Mouse (Mus musculus): Measurements from ENCODE around the gene Ebf1.

- TF ChIP-seq CTCF (IDR thresholded peaks at IDR 0.05; ENCODE audit: control insufficient read depth, insufficient read depth, insufficient replicate concordance, low read depth, low read length) = no peak
- TF ChIP-seq POLR2A (IDR thresholded peaks at IDR 0.05; ENCODE audit: control insufficient read depth, low read depth, low read length) = no peak
These were observed 205.2 kb downstream of the Ebf1 start for GRCm38 (mm10) chr11:44822312-44822711.
